Mouse (Mus musculus) gastrocnemius, postnatal 36 days (tissue): Measurements from ENCODE around the gene Flrt2. TPM values are rescaled to one million over a fixed set of nuclear protein-coding genes. Genes with fewer than 3 reads are reported as not detected.
A peak's percentile ranks its signal among the peaks of the same experiment; 100 is the strongest.
"Not testable (repeated sequence)": the region's sequence is repeated elsewhere in the genome, so short reads cannot be mapped to it uniquely, and the experiment has no call there.

Experiments used
- DNase-seq, 2 experiments: peaks; one replicate each; pipeline ENCODE4 v3.0.0; 2022
- intact Hi-C: fragments of 180-260 bp; cut with DNase I; formaldehyde crosslinking; loops from one replicate; pipeline ENCODE4 v1.15.1; 2025
- long read RNA-seq, 2 experiments: library from polyadenylated mRNA; stranded (forward); transcript quantifications; one replicate each; pipeline ENCODE4 v2.0.0; 2021
- total RNA-seq, 2 experiments: library from RNA; stranded (reverse); gene quantifications; 2 replicates each; pipeline ENCODE4 v1.2.3; 2021

Flrt2 gene
- 1 to 10 TPM; 5.0 to 5.3 TPM for total RNA-seq
- long read RNA-seq, experiment 1, partial matches to known transcripts, result 0 of 1 reads
- long read RNA-seq, experiment 1, other reads (novel, unspliced or antisense), result 1 of 1 reads
- long read RNA-seq, experiment 2, partial matches to known transcripts, result 0 of 1 reads
- long read RNA-seq, experiment 2, other reads (novel, unspliced or antisense), result 1 of 1 reads

DNA sequence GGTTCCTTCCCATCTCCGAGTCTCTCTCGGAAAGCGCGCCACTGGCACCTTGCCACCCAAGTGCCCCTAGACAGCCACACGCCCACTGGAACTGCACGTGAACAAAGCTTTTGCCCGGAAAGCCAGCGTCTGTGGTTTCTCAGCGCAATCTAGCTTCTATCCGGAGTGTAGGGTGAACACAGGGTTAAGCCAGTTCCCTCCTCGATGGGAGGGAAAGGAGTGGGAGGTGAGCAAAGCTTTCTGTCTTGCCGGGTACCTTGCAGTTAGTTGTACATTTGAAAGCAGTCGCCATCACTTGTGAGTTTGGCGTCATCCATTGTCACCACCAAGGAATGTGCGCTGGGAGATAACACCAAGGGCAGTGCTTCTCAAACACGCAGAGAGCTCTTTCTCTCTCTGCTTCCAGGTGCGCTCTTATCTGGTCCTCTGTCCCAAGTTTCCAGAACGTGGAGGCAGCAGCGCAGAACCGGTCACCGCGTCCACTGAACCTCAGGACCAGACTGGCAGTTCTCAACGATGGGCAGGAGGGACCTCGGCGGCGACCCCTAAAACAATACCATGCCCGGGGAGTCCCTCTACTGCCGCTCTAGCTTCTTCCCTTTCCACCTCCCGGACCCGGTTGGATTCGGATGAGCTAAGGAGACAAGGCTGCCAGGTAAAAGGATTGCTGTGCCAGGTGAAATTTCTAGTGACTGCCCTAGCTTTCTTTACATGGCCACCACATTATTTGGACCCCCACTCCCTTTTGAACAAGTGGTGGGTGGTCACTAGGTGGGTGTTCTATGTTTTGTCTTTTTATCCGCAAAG is at the start of gene Flrt2:
Gene Flrt2 (plus strand): TSS at position 266 of the 807 bp plus-strand sequence.
- DNase-seq, result peak; percentile 13 to 20
- intact Hi-C loops, result loop anchor here (10.0 kb wide), 1 partner anchor 127 kb away; no protein-coding TSS in a partner anchor

DNA sequence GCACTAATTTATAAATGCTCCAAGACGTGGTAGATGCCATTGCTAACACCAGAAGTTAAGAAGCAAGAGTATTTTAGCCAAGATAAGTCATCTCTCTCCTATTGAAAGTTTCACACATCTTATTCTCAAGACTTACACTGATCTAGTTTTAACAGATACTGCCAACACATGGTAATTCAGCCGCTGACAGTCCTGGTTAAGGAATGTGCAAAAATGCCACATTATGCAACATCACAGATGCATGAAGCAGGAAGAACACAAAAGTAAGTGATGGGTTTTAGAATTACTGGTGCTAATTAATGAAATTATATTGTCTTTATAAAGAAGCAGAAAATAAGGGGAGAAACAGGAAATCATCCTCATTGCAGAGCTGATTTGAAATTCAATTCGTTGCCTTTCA is 49.8 kb upstream of the Flrt2 start:
- intact Hi-C loops, result no loop called here
- DNase-seq, result no peak

DNA sequence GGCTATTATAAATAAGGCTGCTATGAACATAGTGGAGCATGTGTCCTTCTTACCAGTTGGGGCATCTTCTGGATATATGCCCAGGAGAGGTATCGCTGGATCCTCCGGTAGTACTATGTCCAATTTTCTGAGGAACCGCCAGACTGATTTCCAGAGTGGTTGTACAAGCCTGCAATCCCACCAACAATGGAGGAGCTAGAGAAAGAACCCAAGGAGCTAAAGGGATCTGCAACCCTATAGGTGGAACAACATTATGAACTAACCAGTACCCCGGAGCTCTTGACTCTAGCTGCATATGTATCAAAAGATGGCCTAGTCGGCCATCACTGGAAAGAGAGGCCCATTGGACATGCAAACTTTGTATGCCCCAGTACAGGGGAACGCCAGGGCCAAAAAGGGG is 44.8 kb upstream of the Flrt2 start:
- intact Hi-C loops, DNase-seq: not testable (repeated sequence)

DNA sequence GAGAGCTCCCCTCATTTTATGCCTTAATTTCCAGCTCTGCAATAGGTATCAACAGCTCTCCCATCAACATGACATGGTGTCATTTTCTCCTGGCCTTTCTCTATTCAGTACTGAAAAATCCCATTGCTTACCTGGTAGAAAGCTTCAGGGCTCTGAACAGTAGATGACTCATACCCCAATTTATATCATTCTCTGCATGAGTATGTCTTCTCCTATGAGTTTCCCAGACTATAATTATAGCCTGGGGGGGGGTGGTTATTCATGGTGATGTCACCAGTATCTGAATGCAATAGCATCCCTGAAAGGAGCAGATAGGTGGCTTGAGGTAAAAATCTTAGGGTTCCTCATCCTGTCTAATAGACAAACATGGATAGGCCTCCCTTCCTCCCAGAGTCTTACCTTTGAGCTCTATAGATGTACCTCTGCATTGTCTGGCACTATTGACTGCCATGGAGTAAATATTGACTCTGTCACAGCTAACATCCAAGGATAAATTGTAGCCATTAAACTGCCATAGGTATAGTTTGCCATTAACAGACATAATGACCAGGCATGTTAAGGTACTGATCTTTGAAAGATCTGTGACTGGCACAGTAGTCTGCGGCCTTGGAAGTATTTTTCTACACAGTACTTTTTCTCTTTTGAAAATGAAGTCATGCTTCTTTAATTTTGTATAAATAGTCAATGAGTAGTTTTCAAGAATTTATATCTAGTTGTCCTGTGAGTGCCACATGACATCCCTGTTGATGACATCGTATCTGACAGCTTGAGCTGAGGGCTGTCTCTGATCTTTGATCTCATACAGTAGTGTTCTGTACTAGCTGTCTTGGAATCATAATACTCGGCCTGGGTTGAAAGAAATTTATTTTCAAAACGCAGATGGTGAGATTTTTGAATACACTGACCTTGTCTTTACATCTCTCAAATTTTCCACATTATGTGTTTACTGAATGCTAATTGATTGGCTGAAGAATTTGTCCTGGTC is 39.6 kb upstream of the Flrt2 start:
- DNase-seq, result no peak
- intact Hi-C loops, result no loop called here

DNA sequence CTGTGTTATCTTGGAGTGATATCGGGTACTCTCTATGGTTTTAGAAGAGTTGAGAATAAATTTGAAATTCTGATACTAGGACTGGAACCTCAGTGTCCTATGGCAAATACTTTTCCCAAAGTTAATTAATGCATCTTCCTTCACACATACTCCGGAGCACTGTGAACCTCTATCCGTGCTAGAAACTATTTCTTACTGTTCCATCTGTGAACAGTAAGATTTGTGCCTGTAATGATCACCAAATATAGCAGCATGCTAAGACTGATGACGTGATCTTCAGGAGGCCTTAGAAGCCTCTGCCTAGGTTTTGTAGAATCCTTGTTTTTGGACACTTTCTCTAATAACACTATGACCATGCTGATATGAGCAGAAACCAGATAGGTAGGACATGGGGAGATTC is 35.4 kb upstream of the Flrt2 start:
- DNase-seq, result no peak
- intact Hi-C loops, result no loop called here

DNA sequence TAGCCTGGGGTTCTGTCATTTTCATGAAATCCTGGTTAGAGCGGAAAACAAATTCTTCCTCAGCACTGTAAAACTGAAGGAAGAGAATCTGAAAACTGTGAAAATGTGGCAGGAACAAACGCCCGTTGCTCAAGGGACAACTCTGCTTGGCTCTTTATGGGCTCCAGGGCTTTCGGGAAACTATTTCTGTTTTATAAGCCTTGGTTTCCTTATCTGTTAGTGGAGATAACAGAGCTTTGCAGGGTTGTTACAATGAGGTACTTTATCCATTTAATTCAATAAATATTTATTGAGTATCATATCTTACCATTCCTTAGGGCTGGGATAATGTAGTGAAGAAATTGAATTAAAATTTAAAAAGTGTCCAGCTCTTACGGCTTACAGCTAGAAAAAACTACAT is 24.7 kb upstream of the Flrt2 start:
- DNase-seq, result no peak
- intact Hi-C loops, result no loop called here

DNA sequence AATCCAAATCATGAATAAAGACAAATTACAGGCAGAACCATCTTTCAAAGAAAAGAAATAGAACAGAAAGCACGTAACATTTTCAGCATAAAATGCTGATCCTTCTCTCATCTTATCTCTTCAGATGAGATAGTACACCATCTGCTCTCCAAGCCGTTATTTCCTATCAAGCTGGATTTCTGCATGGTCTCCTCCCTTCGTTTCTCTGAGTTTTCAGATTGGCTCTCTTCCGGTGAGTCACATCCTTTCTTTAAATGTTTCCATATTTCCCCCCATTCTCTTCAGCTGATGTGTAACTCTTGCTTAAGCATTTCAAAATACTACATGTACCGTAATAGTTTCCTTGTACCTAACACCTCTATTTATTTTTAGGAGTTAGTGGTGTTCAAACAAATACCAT is 16.3 kb upstream of the Flrt2 start:
- no peak for DNase-seq
- intact Hi-C loops, result no loop called here

DNA sequence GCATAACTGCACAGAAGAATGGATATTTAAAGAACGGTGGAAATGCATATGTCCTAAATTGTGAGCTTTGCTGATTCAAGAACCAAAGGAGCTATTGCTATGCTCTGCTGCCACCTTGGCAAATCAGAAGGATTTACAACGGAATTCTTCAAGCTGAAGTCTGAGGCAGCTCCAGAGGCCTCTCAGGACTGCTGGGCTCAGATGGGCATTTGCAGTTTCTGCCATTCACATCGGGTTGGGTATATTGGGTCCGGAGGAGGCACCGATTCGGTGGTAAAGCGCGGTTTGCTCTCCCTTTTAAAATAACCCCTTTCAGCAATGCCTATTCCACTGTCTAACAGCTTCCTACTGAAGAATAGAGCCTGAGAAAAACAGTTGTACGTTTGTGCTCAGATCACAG is 1.2 kb upstream of the Flrt2 start:
- DNase-seq, result peak in 1 of 2 experiments; percentile 14
- intact Hi-C loops, result loop anchor here (10.0 kb wide), 1 partner anchor 126 kb away; no protein-coding TSS in a partner anchor

DNA sequence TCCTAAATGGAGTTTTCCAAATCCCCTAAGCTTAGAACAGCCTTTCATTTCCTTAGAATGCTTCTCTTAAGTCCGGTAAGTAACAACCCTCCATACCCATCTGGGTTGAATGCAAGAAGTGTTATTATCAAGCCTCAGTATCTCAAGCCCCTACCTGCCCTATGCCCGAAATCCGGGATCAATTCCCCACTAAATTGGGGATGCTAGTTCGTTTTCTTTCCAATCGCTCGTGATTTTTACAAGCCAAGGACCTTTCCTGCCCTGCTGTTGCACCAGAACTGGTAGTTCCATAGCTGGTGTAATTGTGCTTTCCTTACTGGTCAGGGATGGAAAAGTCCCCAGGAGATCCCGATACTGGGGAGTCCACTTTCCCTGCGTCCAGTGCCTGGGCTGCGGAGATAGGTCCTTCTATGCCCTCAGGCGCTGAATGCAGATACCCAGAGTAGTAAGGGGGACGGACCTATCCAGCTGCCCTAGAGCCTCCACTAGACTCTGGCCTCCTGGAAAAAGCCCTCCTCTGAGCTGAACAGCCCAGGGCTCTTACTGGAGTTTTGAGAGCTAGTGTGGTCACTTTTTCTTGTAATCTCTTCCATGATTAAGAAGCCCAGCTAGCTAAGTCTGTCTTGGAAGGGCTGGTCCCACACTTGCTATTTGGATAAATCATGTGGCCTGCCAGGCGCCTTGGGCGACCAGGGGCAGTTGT is 1.1 kb downstream of the Flrt2 start:
- DNase-seq, result peak in 1 of 2 experiments; percentile 15
- intact Hi-C loops, result loop anchor here (10.0 kb wide), 1 partner anchor 128 kb away; no protein-coding TSS in a partner anchor

DNA sequence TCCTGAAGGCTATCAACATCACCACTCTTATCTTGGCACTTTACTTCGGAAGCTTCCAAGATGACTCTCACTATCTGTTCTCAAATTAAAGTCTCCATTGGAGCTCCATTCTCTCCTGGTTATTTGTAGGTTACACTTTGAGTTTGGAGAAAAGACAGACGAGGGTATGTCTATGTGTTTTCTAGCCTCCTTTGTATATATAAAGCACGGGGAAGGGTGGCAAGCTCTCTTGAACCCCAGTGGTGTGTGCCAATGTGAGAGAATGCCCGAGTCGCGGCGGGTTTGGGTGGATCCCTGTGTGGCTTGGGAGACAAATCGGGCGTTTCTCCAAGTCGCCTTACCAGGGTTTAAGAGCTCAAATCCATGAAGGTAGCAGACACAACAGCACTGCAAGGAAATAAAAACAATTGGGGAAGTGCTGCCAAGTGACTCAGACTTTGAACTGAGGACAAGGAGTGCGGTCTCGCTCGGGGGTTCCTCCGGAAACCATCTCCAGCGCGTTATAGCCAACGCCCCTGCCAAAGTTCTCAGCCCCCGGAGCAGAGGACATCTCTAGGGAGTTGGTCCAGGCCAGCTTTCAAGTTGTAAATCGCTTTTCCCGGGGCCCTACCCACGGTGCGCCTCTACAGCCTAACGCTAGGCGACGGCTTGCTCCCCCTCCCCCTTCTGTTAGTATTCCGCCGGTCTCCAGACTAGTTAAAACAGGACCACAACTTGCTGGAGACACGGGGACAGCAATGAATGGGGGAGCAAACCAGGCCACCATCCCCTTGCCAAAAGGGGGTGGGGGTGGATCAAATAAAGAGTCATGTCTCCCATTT is 1.8 kb downstream of the Flrt2 start:
- DNase-seq, result peak; percentile 46 to 56
- intact Hi-C loops, result loop anchor here (10.0 kb wide), 1 partner anchor 129 kb away; no protein-coding TSS in a partner anchor

DNA sequence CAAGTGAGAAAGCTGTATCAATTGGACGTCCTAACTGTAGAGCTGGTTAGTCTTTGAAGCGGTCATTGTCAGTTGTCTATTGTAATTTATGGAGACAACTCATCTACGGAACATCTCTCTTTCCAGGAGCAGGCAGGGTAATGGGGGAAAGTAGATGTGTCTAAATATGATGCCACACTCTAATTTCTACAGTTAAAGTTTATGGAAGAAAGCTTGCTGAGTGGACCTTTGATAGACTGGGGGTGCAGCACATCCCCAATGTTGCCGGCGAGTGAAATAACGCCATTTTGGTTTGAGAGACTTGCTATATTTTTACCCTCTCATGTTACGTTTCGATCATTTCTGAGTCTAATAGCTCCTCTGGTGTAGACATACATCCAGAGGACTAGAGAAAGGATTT is 2.5 kb downstream of the Flrt2 start:
- intact Hi-C loops, result loop anchor here (10.0 kb wide), 1 partner anchor 130 kb away; no protein-coding TSS in a partner anchor
- no peak for DNase-seq

DNA sequence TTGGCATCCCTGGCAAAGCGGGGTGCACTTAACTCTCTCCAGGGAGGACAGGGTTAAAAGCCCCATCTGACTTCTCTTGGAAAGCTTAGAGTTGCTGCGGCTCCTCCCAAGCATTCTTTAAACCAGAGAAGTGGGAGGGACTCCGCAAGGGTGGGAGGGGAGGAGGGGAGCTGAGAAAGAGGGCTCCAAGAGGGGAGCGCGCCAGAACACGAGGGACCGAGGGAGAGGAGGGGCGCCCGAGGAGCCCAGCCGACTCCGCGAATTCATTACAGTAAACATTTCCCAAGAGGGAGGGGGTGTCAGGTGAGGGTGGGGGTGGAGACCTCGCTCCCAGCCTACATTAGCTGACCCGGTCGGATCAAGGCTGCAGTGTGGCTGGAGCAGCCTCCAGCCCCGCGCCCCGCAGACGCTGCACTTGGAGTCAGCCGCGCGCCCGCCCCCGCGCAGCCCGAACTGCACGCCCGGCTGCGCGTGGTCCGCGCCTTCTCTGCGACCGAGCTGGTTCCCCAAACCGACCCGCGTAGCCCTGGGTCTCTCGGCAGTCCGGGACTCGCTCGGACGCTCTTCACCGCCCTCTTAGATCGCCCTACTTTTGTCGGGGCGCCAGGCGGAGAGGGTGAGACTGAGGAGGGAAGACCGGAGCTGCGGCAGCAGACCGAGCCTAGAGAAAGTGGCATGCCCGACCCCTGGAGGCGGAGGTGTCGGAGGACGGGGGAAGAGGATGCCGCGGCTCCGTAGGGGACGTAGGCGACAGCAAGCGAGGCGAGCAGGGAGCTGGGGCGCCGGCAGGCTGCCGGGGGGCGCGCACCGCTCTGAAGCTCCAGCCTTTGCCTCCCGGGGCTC is 3.2 kb downstream of the Flrt2 start:
- intact Hi-C loops, result loop anchor here (10.0 kb wide), 1 partner anchor 130 kb away; no protein-coding TSS in a partner anchor
- peak; percentile 64 to 68 for DNase-seq

DNA sequence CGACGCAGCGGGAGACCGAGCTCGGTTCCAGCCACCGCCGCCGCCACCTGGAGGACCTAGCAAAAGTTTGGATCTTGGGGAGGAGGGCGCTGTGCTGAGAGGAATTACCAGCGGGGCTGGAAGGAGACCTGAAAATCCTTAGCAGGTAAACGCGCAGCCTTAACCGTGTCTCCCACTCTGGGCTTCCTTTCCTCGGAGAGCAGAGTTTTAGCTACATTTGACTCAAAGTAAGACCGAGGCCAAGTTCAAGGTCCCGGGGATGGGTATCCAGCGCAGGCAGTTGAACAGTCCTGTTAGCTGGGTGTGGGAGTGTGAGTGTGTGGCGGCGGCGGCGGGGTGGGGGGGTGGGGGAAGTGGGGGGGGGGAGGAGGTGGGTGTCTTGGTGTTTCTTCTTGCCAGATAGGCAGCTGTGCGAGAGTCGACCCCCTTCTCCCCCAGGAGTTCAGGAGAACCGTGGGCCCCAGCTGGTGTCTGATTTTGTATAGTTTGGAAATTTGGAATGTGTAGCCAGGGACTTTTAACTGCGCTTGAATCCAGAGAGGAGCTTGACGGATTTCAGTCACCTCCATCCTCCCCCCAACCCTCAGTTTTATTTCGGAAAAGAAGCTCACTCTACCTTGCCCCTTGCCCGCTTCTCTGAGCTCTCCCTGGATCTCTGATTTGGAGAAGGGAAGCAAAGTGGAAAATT is 4.0 kb downstream of the Flrt2 start:
- no peak for DNase-seq
- intact Hi-C loops, result loop anchor here (10.0 kb wide), 1 partner anchor 131 kb away; no protein-coding TSS in a partner anchor

DNA sequence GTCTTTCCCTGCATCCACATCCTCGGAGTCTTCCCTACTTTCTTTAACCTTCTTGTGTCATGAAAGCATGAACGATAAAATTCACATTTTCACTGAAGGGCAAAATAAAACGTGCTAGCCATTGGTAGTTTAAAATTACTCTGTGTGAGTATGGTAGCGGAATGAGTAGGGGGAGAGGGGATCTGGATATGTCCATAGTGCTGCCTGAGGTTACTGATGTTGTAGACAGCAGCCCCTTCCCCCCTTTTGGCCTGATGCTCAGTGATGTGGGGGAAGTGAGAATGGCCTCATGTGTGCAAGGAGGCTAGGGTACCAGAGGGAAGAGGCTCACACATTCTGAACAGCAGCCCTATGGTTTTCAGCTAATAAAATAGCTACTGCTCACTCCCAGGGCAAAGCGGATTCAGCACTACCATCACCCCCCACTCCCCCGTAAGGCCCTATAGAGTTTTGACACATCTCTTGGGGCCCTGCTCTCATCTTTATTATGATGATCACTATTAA is 4.5 kb downstream of the Flrt2 start:
- no peak for DNase-seq
- intact Hi-C loops, result loop anchor here (10.0 kb wide), 1 partner anchor 132 kb away; no protein-coding TSS in a partner anchor

DNA sequence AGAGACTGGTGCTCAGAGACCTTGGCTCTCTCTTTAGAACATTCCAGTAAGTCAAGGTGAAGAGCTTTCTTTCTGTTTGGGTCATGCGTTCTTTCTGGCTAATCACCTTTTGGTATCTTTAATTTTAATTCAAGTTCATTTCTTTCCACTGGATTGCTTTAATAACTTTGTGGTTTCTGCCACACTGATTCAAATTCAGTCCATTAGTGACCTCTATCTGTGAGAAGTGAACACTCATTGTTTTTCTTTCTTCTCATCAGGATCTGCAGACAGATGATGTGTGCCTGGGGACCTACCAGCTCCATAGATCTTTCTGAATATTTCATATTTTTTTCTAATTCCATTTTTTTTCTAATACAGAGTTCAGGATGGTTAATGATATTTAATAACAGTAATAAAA is 6.5 kb downstream of the Flrt2 start:
- no peak for DNase-seq
- intact Hi-C loops, result loop anchor here (10.0 kb wide), 1 partner anchor 134 kb away; no protein-coding TSS in a partner anchor

DNA sequence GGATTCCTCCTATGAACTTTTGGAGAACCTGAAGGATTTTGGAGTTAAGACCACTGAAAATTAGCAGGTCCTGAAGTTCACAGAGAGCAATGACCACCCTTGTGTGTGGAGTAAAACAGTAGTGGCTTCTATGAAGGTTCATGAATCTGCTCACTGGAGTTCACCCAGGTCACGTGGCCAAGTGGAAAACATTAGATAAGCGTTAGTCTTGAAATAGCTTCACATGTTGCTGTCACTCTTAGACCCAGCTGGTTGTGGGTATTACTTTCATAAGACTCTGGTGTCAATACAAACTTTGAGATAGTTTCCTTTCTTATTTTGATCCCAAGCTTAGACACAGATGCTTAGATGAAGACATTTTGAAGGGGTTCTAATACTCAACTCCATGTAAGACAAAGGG is 8.7 kb downstream of the Flrt2 start:
- peak in 1 of 2 experiments; percentile 48 for DNase-seq
- intact Hi-C loops, result no loop called here

DNA sequence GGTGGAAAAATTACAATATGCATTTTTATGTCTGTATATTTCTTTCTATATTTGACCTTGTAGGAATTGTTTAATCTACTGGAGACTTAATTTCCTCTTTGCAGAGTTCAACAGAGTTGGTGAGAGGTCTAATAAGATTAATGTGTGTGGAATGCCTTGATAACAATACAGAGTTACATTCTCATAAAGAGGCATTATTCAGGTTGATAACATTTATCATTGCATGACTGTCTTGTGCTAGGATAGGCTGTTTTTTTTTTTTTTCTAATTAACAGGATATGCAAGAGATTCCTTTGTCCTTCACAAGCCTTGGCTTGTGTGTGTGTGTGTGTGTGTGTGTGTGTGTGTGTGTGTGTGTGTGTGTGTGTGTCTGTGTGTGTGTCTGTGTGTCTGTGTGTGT is 9.6 kb downstream of the Flrt2 start:
- DNase-seq, result no peak
- intact Hi-C loops, result no loop called here
